Mouse (Mus musculus): ENCODE data around the gene Szrd1.

GRCm38 (mm10) chr4:141136126-141136525 lies 3.4 kb downstream of the Szrd1 start:
- TF ChIP-seq POLR2A (IDR thresholded peaks at IDR 0.05; ENCODE audit: control insufficient read depth, low read depth, low read length) (no peak), CTCF (IDR thresholded peaks at IDR 0.05; ENCODE audit: control insufficient read depth, insufficient read depth, insufficient replicate concordance, low read depth, low read length) (no peak)
